Mouse (Mus musculus): ENCODE measurements around the gene Cys1. TPM values are rescaled to one million over a fixed set of nuclear protein-coding genes. Genes with fewer than 3 reads are reported as not detected.

Cys1 gene
- total RNA-seq, 2 experiments from 2014 or later: 2.7 to 4.4 TPM

GRCm38 (mm10) chr12:24697484-24698204 is 16.0 kb upstream of the Cys1 start:
- DNase-seq: no peak

DNA sequence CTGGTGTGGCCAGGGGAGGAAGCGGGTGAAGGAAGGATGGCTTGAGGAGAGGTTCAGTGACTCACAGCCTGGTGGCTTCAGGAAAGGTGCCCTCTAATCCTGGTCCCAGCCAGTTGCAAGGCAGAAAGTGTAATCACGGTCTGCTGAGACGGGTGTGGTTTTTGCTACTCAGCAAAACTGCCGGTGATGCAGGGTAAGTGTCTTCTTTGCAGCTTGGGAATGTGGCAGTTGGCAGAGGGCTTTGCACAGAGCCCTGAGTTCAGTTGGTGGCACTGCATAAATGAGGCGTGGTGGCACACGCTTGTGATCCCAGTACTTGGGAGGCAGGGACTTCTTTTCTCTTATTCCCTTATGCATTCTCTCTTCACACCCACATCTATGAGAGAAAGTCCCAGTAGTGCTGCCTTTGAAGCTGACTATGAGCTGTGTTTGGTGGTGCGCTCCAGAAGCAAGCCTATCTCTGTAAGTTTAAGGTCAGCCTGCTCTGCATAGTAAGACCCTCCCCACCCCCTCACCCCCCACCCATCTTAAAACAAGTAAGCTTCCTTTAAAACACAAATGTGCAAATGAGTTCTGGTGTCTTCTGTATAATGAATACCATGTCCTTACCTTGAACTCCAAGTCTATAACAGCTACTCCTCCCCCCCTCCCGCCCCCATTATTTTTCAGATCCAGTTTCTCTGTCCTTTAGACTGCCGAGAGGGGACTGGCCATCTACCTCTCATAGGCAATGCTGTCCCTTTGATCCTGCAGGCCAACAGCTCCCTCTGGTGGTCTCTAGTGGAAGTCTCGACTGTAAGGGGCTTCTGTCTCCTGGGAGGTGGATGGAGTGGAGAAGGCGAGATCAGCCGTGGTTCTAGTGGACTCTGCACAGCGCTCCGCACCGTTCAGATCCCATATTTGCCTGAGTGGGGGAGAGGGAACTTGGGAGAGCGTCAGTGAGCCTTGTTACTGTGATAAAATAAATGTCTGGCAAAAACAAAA is 15.2 kb upstream of the Cys1 start:
- peak; percentile 90 for DNase-seq

DNA sequence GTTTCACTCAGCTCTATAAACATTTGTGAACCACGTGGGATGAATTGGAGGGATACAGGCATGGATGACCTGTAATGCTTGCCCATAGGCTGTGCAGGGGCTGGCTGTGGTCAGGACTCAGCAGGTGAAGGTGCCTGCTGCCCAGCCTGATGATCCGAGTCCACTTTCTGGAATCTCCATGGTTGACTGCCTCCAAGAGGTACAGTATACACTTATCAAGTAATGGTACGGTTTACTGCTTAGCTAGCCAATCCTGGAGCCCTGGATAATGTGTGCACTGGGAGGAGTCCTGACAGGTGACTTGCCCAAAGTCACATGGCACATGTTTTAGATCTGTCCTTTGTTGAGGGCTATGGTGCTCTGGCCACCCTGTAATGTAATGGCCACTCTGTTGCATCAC is 8.7 kb upstream of the Cys1 start:
- DNase-seq: no peak

GRCm38 (mm10) chr12:24686696-24687346 is 5.2 kb upstream of the Cys1 start:
- no peak for DNase-seq

DNA sequence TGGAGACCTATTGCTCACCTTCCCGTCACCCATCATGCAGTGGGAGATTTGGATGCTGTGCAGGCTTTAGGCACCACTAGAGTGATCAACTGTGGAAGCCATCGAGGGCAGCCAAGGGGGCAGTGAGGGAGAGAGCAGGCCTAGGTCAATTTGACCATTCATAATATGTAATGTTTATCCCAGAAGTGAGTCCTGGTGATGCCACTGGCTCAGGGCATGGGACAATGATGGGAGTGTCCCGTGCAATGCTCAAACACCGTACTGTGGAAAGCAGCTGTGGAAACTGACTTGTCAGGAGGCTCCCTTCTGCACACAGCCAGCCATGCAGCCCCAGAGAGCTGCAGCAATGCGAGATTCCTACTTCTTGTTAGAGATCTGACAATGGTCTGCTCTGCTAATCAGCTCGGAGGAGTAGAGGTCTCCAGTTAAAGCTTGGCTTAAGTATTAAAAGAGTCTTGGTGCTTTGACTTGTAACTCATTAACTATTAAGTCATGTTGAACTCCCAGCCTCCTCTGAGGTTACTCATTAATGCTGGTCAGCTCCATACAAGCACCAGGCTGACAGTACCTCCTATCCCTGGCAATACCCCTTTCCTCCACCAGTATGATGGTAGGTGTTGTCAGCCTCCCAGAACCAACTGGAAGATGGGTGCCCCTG is 4.6 kb upstream of the Cys1 start:
- no peak for DNase-seq

DNA sequence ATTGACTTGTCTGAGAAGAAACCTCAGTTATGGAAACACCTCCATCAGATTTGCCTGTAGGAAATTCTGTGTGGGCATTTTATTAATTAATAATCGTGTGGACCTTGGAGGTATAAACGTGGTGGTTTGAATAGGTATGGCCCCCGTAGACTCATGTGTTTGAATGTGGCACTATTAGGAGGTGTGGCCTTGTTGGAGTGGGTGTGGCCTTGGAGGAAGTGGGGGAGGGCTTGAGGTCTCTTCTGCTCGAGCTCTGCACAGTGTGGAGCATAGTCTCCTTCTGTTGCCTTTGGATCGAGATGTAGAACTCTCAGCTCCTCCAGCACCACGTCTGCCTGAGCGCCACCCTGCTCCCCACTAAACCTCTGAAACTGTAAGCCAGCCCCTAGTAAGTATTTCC is 1.8 kb upstream of the Cys1 start:
- DNase-seq: no peak

- DNase-seq: peak; percentile 39
These were observed 950 bp upstream of the Cys1 start for GRCm38 (mm10) chr12:24682563-24682962.

- peak; percentile 48 for DNase-seq
These were observed 924 bp downstream of the Cys1 start for GRCm38 (mm10) chr12:24680492-24681285.

GRCm38 (mm10) chr12:24680096-24680491 is 1.5 kb downstream of the Cys1 start:
- no peak for DNase-seq

GRCm38 (mm10) chr12:24662131-24662530 is 19.5 kb downstream of the Cys1 start:
- DNase-seq: no peak

DNA sequence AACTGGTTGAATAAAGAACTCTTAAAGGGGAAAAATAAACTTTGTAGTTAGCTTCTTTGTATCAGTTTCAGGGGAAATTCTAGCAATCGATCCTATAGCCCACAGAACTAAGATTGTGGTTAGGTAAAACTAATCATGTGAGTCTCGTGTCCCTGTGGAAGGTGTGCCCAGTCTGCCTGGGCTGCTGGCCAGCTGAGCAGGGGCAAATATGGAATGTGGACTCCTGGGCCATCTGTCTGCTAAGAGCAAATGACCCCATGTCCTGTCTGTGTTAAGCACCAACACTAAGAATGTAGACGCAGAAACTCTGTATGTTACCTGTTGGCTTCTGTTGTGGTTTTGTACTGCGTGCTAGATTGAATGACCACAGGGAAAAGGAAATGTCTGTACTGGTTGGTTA is 20.5 kb downstream of the Cys1 start:
- no peak for DNase-seq

GRCm38 (mm10) chr12:24659923-24660322 is 21.7 kb downstream of the Cys1 start:
- DNase-seq: no peak

DNA sequence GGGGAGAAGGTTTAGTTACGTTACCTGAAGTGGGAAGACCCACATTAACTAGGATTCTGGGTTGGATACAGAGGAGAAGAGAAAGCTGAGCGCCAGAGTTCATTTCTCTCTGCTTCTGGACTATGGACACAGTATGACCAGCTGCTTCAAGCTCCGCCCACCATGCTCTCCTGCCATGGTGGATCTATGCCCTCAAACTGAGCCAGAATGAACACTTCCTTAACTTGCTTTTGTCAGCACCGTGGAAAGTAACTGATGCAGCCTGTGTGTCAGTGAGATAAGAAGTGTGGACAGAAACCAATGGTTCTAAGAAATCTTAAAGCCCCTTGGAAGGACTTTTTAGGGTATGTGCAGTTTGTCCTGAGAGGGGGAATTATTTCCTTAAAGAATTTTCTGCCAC is 22.6 kb downstream of the Cys1 start:
- no peak for DNase-seq

DNA sequence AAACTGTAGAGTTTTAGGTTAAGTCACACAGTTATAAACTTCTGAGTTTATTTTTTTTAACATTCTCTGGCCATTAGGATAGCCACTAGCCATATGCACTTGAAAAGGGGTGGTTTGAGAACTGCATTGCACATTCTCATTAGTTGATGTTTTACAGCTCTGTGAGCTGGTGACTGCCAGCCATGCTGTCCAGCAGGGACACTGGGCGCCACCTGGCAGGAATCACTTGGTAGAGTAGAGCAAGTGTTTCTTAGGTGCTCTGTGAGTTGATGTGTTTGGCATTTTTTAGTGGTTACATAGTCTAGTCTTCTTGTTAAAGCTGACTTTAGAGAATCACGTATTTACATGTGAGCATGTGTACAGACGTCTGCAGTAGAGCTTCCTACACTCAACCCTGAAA is 25.2 kb downstream of the Cys1 start:
- DNase-seq: no peak

DNA sequence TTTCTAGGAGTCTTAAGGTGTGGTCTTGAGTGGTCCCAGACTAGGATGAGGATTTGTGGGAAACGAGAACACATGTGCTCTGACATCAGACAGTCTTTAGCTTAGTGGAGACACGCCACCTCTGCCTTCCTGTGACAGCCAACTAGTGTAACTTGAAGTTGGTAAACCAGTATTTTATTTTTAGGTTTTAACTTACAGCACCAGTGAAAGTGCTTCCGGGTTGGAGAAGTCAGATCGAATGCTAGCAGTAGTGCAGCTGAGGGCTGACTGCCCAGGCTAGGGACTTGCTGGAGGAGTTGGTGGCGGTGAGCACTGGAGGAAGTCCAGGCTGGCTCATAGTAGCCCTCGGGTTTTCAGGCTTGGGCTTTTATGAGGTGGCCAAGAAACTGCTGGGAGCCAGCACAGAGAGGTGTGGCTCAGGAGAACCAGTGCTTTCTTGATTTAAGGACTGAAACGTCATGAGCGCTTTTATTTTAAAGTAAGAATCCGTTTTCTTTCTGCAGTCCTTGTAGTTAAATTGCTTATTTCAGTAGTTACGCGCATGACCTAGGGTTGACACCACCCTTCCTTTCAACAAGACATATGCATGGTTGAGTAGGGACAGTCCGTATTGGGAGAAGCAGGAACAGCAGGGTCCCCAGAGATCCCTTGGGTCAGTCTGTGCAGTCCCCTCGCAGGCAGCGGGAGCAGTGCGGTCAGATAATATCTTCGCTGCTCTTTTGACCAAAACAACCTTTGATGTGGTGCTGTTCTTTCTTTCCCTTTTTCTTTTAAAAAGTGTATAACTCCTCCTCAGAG is 27.3 kb downstream of the Cys1 start:
- DNase-seq: no peak

GRCm38 (mm10) chr12:24651642-24652342 is 29.8 kb downstream of the Cys1 start:
- DNase-seq: peak; percentile 98

GRCm38 (mm10) chr12:24651063-24651557 is 30.5 kb downstream of the Cys1 start, which contains the start of gene Klf11:
Gene Klf11 (plus strand): TSS chr12:24651274.
- peak; percentile 99 for DNase-seq

DNA sequence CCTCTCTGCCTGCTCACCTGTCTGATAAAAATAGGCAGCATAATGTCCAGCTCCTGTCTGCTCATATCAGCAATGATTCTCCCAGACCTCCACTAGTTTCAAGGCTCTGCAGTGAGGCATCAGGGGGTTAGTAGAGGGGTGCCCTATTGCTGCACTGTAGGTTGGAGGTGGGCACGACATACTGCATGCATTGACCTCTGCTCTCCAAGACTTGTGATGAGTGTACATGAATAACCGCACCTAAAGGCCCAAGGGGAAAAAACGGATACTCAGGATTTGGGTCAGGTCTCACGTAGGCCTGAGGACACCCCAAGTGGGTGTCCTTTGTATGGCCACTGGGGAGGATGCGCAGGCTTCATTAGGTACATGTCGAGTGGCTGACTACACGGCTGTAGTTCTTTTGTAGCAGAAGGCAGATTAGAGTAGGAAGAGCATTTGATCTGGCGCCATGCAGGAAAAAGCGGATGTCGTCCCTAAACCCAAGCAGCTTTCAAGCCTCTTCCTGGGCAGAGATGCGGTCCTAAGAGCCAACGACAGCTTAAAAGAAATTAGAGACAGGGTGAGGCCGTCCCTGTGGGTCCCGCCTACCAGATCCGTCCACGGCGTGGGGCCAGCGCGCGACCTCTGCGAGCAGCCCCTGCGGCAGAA is 31.1 kb downstream of the Cys1 start:
- no peak for DNase-seq

DNA sequence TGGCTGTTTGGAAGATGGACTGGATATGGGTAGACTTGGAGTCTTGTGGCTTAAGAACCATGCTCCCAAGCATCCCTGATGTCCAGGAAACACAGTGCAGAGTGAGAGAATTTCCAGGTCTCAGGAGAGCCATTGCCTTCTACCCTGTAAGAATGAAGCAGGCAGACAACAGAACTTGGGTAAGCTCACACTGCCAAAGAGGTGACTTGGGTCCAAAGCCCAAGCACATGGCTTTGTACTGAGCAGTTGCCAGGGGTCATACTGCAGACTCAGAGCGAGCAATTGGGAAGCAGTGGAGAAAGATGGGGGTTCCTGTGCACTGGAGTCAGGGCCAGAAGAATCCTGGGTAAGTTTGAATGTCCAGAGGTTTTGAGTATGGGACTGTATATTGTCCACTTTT is 33.5 kb downstream of the Cys1 start:
- no peak for DNase-seq
